Mouse (Mus musculus) neutrophil, adult 5-6 weeks (primary cell): Measurements from ENCODE around the gene Parva. TPM values are rescaled to one million over a fixed set of nuclear protein-coding genes. Genes with fewer than 3 reads are reported as not detected.

ENCODE experiments used
- ATAC-seq: fragments of 151-379, 151-347 bp; 2 replicates; pipeline ENCODE4 v1.8.0; 2017; ENCODE audit warnings: mild to moderate bottlenecking, moderate TSS enrichment; ENCODE audit not compliant: insufficient number of reproducible peaks, poor library complexity, low FRiP score, severe bottlenecking; ENCODE audit errors: extremely low read depth
- total RNA-seq: library from RNA; stranded (forward); fragments of 200-1000 nt; gene quantifications from 2 replicates; pipeline ENCODE4 v1.2.3, GENCODE M21; 2017

Gene Parva
- total RNA-seq, 1 experiment from 2014 or later = not detected

DNA sequence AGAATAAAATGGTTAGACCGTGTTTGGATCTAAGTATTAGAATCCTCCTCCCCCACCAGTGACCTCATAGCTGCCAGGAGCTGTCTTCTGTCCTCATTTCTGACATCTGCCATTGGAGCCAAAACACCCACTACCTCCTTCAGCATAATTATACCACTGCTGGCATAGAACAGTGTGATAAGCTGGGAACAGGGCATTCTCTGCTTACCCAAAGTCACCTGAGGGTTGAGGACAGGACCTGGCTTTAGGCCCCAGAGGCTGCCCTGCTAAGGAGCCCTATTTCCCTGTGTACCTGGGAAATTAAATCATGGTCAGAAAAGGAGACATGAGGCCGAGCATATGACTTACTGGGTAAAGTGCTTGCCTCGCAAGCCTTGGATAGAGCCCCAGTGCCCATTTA, 134.2 kb downstream of the Parva start:
- ATAC-seq = no peak

DNA sequence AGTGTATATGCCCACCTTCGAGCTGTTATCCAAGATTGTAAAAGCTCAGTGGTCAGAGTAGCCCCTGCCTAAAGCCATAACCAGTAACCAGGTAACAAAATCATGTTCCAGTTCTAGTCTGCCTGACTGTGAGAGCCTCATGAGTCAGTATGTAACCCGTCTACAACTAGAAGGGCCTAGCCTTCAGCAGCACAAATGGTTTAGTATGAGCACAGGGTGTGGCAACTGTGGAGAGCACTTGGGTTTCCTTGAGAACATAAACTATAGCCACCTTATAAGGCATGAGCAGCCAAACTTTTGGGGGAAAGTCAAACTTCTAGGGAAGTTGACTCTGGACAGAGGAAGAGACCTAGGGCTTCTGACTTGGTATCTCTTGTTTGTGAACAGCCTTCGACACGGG, 139.7 kb downstream of the Parva start:
- no peak for ATAC-seq

DNA sequence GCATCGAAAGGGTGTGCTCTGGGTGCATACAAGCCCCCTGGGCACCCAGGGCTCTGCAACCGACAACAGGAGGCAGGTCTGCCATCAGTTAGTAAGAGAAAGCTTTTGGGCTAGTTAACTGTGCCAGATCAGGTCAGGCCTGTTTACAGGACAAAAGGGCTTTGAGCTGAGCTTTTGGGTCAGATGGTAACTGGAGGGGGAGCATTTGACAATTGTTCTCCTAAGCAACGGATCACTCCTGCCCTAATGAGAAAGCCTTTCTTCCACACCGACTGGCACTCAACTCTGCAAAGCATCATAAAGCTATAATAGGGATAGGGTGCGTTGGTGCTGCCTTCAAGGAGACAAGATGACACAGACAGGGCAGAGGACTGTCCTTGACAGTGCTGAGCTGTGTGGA, 141.7 kb downstream of the Parva start:
- no peak for ATAC-seq

DNA sequence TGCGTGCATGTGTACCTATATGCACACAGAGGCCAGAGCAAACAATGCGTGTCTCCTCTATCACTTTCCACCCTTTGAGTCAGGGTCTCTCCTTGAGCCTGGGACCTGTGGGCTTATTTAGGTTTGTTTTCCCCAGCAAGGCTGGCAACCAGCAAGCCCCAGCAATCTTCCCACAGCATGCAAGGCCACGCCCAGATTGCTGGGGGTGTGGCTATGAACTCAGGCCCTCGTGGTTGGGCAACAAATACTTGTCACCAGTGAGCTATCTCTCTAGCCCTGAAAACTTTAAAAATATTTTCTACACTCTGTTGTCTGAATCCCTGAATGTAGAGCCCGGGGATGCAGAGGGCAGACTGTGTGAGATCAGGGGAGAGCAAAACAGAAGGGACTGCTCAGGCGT, 154.3 kb downstream of the Parva start:
- no peak for ATAC-seq

DNA sequence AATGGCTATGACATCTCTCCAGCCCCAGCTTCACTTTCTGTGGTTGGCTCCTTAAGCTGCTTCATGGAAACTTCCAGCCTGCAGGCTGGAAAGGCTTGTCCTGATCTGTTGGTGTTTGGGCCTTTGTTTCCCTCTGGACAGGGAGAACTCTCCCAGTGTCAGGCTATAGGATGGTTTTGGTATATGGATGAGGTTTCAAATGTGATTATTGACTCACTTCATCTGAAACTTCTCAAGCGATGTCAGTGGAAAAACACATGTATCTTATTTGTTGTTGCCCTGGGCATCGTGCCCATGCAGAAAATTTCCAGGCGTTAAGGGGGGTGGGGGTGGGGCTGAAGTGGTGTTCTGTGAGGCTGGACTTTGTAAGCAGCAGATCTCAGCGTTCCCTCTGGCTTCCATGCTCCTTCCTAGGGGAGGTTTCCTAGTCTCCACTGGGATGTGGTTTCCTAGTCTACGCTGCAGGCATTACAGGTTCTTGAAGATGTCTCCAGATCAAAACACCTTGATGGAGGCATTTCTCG, 155.6 kb downstream of the Parva start:
- ATAC-seq = no peak

DNA sequence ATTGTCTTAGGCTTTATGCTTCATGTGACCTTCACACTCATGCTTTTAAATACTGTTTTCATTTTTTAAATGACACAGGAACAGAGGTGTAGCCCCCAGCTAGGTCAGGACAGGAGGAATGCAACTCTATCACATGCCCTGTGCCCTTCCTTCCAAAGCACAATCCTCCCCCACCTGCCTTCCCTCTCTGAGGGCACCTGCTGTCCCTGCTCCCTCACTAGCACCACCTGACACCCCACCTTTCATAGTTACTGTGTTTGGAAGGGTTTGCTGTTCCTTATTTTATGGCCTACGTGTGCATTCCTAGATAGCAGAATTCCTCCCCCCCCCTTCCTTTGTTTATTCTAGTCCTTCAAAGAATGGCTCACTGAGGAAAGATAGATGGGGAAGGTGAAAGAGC, 160.1 kb downstream of the Parva start:
- no peak for ATAC-seq

DNA sequence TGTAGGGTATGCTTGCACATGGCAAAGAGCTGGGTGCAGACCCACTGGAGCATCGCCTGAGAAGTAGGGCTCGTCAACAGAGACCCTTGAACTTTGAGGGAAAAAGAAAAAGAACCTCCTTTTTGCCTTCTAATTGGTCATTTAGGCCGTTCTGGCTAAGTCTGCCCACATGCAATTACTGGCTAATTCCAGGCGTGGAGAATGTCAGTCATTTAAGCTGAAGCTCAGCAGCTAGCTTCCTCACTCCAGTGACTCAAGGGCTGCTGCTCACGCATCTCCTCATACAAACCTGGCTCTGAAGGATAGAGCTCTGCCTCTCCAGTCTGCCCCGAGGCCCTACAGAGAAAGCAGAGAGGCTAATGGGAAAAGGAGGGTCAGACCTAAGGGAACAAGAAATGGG, 162.2 kb downstream of the Parva start:
- ATAC-seq = no peak

DNA sequence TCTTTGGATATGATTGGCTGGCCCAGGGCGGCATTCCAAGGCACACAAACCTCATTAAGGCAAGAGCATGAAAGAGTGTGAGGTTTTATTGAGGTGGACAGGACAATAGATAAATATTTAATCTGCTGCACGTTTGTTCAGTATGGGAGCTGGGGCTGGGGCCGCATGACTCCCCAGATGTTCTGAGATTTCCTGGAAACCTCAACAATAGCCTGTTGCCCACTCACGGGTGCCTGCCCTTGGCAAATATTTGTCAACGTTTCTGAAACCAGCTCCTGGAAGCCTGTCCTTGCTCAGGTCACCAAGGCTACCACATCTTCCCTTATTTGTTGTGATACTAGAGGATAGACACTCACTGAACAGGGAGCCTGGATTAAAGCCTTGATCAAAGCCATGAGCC, 166.3 kb downstream of the Parva start:
- no peak for ATAC-seq

DNA sequence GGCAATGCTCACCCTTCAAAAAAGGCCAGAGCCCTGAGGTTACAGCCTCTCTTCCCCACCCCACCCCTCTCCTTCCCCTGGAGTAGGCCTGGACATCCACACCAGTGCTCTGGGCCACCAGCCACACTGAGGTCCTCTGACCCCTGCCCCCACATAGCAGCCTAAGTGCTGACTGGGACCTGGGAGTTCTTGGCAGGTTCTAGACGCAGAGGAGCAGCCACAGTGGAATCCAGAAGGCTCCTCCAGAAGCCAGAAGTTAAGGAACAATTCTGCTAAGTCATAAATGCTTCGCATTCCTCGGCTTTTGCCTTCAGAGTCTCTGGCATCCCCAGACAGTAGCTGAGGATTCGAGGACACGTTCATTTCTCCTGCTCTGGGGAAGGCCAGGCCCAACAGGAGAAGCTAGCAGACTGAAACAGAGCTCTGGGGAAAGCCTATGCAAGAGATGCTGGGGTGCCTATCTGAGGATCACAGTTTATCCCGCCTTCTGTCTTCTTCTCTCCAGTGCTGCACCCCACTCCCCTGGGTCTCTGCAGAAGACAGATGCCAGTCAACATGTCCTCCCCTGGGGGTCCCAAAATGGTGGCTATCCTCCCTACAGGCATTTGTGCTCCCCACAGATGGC, 168.0 kb downstream of the Parva start:
- ATAC-seq = no peak

DNA sequence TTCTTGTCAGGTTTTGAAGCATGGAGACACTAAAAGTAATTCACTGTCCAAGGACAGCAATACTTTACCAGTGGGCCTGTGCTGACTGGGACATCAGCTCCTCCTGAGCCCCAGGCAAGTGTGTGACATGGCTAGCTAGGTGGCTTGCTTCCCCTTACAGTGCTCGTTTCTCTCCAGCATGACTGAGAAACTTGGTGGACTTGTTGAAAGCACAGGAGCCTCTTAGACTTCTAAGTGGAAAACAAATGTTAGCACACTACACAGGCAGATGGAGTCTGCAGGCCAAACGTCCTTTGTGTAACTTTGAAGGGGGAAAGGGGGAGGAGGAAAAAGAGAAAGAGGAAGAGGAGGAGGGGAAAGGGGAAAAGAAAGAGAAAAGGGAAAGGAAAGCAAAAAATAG, 172.3 kb downstream of the Parva start:
- no peak for ATAC-seq

DNA sequence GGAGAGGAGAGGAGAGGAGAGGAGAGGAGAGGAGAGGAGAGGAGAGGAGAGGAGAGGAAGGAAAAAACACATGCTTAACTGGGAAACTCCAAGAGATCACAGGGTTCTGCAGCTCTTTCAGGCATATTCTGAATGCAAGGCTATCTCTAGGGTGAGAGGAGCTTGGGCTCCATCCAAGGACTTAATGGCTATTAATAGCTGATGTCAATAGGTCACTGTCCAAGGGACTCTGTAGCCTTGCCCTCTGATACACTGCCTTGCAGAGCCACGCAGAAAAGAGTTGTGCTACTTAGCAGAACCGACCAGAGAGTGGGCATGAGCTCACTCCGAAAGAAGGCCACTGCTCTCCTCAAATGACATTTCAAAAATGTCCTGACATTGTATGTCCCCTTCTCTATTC, 172.9 kb downstream of the Parva start:
- ATAC-seq = no peak

DNA sequence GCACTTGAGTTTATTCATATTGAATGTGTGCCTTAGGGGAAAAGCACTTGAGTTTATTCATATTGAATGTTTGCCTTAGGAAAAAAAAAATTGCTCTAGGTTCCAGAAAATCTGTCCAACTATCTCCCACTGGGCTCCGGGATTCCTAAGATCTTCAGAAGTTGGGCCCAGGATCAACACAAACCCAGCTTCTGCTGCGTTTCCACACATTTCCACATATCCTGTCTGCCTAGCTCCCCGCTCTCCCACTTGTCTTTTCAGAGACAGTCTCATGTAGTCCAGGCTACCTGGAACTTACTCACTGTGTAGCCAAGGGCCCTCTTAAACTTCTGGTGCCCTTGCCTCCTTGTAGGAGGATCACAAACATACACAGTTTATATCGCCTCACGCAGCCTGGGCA, 175.7 kb downstream of the Parva start:
- ATAC-seq = no peak

DNA sequence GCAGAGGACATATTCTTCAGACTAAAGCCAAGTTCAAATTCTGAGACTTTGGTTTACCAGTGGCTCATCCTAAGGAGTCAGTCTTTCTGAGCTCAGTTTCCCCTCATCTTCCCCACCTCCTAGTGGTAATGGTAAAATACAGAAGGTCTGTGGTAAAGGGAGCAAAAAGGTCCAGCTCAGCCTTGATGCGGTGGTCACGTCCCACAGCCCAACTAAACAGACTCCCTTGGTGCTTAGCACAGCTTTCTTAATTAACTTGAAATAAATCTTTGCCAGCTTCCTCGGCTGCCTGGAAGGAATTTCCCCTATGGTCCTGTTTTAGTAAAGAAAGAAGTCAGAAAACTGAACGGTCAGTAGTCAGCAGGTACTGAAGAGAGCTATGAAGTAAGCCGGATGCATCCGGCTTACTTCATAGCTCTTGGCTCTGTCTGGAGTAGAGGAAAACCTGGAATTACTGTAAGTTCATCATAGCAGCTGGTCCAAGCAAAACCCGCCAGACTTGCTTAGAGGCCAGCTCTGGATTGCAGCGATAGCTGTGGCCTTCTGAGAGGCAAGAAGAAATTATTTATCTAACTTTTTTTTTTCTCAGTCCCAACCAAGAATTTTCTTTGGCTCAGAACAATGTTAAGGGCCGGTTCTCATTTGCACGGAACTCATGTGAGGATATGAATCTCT, 176.3 kb downstream of the Parva start:
- ATAC-seq = no peak

DNA sequence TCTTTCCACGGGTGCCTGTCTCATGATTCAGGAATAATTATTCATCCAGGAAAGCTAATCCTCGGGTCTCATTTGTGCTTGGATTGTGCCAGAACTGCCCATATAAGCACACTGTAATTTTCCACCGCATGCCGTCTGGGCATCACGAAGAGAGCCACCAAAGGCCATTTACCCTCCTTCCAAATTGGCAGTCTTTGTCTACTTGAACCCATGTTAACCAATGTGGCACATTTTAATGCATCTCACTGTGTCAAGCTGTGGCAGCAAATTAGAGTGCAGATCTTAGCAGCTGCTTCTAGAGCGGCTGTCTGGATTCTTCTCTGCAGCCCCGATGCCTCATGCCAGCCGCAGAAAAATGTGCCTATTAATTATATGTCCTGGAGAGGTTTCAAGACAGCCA, 176.9 kb downstream of the Parva start:
- no peak for ATAC-seq

DNA sequence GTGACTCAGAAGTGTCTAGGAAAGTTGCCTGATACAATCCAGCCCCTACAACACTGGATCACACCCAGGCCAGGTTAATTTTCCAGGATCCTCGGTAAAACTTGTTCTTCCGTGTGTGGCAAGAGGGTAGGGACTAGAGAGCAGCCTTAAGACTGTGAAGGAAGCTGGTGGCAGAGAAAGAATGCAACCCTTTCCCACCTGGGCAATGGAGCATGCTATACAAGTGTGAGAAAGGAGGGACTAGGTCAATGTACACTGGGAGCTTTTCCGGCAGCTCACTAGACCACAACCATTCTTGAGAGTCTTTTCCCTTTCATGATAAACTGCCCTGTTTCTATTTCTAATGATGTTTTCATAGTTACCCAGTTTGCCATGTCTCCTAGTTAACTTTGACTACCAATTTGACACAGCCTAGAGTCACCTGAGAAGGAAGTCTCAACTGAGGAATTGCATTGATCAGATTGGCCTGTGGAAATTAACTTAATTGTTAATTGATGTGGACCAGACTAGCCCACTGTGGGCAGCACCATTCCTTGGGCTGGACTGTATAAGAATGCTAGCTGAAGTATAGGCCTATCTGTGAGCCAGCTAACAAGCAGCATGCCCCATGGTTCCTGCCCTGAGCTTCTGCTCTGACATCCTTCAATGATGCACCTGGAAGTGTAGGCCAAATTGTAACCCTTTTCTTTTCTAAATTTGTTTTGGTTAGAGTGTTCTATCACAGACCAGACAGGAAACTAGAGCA, 186.9 kb downstream of the Parva start:
- no peak for ATAC-seq

DNA sequence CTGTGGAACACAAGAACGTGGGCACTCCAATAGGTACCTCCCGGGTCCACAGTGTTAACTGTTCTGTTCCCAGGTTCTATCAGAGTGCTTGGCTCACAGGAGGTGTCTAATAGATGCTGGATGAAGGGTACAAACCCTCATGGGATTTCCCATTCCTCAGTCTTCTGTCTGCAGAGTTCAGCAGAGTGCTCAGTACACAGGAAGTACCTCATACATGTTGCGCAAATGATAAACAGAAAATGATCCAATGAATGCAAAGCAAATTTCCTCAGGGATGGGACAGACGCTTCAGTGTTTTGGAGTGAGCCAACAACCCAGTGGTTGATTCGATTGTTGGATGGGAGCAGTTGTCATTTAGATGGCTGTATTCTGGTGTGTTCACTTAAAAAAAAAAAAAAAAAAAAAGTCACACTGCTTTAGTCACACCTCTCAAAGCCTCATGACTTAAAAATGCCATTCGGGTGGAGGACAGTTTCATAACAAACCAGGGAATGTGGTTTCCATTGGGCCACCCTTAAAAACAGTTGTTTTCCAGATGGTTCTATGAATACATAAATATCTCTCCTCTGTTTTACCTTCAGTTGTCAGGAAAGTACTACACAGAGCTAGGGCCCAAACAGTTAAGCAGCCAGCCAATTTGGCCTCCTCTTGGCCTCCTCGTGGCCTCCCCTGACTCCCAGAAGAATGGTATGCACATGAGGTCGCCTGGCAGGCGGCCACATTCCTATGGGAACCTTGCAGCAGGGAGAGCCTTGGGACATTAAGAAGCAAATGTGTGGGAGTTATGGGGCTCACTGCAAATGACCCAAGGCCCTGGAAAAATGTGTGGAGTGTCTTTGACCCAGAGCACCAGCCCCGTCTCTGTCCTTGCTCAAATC, 187.7 kb downstream of the Parva start:
- no peak for ATAC-seq

DNA sequence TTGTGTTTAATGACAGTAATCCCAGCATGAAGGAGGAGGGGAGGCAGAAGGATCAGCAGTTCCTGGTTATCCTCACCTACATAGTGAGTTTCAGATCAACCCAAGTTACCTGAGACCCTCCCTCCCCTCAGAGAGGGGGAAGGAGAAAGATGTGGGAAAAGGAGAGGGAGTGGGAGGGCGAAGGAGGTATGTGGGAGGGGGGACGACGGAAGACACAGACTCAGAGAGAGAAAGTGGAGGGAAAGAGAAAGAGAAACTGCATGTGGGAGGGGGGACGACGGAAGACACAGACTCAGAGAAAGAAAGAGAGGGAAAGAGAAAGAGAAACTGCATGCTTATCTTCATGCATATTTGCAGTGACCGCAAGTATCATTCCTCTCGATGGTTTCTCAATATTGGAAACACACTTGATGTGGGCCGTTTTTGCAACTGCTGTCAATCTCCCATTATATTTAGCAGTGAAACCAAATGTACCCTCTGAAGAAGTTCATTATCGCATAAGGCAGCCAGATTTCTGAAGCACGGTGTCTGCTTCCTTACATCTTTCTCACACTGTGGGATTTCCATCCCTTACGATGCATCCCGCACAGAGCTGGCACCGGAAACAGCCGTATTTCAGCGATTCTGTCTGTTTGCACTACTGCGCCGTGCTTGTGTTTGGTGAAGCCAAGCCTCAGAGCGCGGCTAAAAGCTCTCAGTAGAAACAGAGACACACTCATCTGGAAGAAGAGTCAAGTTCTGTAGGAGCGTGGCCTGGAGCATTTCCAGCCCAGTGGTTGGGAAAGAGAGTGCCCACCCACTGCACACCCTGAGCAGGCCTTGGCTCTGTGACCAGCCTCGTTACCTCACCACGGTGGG, 193.2 kb downstream of the Parva start:
- ATAC-seq = no peak

DNA sequence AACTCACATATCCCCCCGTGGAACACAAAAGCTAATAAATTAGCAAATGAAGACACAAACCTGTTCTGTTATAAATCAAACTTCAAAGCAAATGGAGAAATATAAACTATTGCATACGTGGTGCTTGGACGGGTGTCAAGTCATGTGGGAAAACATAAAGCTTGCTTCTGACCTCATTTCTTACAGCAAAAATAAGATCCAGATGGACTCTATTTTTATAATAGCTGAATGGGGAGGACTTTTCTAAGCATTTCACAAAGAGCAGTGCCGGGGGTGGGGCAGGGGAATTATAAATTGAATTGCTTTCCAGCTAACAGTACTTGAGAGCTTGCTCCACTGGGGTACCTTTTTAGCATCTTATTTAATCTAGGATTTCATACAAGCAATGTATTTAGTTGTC, 200.2 kb downstream of the Parva start:
- no peak for ATAC-seq
